ENCODE assay signal across 33 mouse cellular contexts in the genomic region with DNA sequence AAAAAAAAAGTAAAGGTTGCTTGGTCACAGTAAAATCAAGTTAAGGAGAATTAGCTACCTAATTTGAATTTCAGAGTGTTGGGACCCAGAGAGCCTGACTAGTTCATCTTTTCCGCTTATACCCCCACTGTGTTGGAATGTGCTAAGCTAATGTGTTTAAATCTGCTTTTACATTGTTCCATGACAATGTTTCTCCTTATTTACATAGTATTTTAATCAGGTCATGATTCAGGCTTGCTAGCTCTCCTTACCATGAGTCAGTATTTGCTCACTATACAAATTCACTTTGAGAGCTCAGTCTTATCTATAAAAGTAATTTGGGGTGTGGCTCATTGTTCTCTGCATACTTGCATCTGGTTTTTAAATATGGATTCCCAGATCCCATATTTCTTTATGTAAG. TPM values are rescaled to one million over a fixed set of nuclear protein-coding genes. Genes with fewer than 3 reads are reported as not detected.
DNase-seq lines count a peak whose midpoint lies in the region; ATAC-seq and TF ChIP-seq lines count a peak whose summit lies in the region.
"Had no signal": no experiment of that assay in that cellular context is flagged by ENCODE, and none has a peak within 500 bp of the region (broad histone marks: within the 10 kb centered on the region; RNA-seq: fewer than 3 reads in every experiment).

No protein-coding gene starts in this region.

- no peaks in the 10 kb centered on the region for H3K36me3 ChIP-seq in lung, embryonic 15.5 days
- no peaks in the 10 kb centered on the region for H3K36me3 ChIP-seq in stomach, embryonic 16.5 days (ENCODE audit: control insufficient read depth, insufficient read depth, low read length)
- H3K36me3 ChIP-seq: embryonic facial prominence, embryonic 13.5 days; G1E; heart, embryonic 12.5 days; hindbrain, embryonic 15.5 days; kidney, embryonic 15.5 days; liver, embryonic 12.5 days; midbrain, embryonic 13.5 days had no signal

- no peak overlapping the region for H3K9ac ChIP-seq in lung, embryonic 15.5 days
- H3K9ac ChIP-seq in stomach, embryonic 16.5 days (ENCODE audit: low read length) = no peak overlapping the region
- H3K9ac ChIP-seq: embryonic facial prominence, embryonic 13.5 days; heart, embryonic 12.5 days; hindbrain, embryonic 15.5 days; kidney, embryonic 15.5 days; liver, embryonic 12.5 days; midbrain, embryonic 13.5 days had no signal

- TF ChIP-seq POLR2A in embryonic fibroblast, embryonic 13.5 days (IDR thresholded peaks at IDR 0.05; ENCODE audit: low read depth, low read length) = no peak

- DNase-seq in lung, postnatal 25 days (ENCODE audit: low spot score) = no peak
- no peak for DNase-seq in urinary bladder, postnatal 10 days (ENCODE audit: low spot score)
- no peak for DNase-seq in layer of hippocampus, adult 9-11 months
- DNase-seq in embryo, embryonic 10.5 days (ENCODE audit: low spot score) = no peak
- DNase-seq: adrenal gland, adult 2 months; adrenal gland, postnatal 36 days; cerebellum, adult 2 months; cerebellum, postnatal 36 days; embryo, embryonic 11 days; gastrocnemius, adult 2 months; gastrocnemius, postnatal 36 days; heart, adult 2 months; kidney, adult 18-20 months; kidney, postnatal 25 days; left cerebral cortex, postnatal 4 days; lung, adult 2 months; right cerebral cortex, postnatal 14 days; thymus, postnatal 4 days had no signal

- H3K4me1 ChIP-seq in lung, embryonic 15.5 days = no peaks in the 10 kb centered on the region; the same call in 1 of the 2 replicates
- H3K4me1 ChIP-seq in embryonic fibroblast, embryonic 13.5 days (ENCODE audit: control insufficient read depth, insufficient read depth, low read length) = peaks cover 7% of the 10 kb centered on the region
- H3K4me1 ChIP-seq in stomach, embryonic 16.5 days (ENCODE audit: control insufficient read depth, insufficient read depth, low read length) = no peaks in the 10 kb centered on the region
- H3K4me1 ChIP-seq: heart, embryonic 12.5 days; hindbrain, embryonic 15.5 days; kidney, embryonic 15.5 days; liver, embryonic 12.5 days; midbrain, embryonic 13.5 days had no signal

- peak overlapping the region; percentile 24; the same call in 1 of the 2 replicates for H3K27ac ChIP-seq in lung, embryonic 15.5 days
- peak overlapping the region; percentile 93 for H3K27ac ChIP-seq in embryonic fibroblast, embryonic 13.5 days (ENCODE audit: insufficient read depth, low read length)
- no peak overlapping the region for H3K27ac ChIP-seq in stomach, embryonic 16.5 days (ENCODE audit: low read length)
- H3K27ac ChIP-seq: embryonic facial prominence, embryonic 13.5 days; gastrocnemius, adult 2 months; heart, adult 2 months; hindbrain, embryonic 15.5 days; kidney, embryonic 15.5 days; left cerebral cortex, adult 2 months; liver, embryonic 12.5 days; macrophage; midbrain, embryonic 13.5 days had no signal

- ATAC-seq in lung, embryonic 15.5 days (ENCODE audit: borderline replicate concordance, extremely low read depth, low FRiP score, low TSS enrichment) = no peak; the same call in 1 of the 2 replicates
- peak; percentile 31 for ATAC-seq in CD4-positive, CD25-positive, alpha-beta regulatory T cell, adult 4 months
- ATAC-seq in stomach, embryonic 16.5 days (ENCODE audit: insufficient read depth, low FRiP score) = peak; percentile 88
- ATAC-seq: forebrain, embryonic 16.5 days; liver, embryonic 12.5 days; midbrain, embryonic 13.5 days had no signal

- no peaks in the 10 kb centered on the region for H3K9me3 ChIP-seq in lung, embryonic 15.5 days
- no peaks in the 10 kb centered on the region for H3K9me3 ChIP-seq in stomach, embryonic 16.5 days (replicated peaks; ENCODE audit: control insufficient read depth, low read length)
- H3K9me3 ChIP-seq: embryonic facial prominence, embryonic 13.5 days; G1E; heart, embryonic 12.5 days; hindbrain, embryonic 15.5 days; kidney, embryonic 15.5 days; liver, embryonic 12.5 days; midbrain, embryonic 13.5 days had no signal

- no peak for TF ChIP-seq CTCF in embryonic fibroblast, embryonic 13.5 days (IDR thresholded peaks at IDR 0.05; ENCODE audit: borderline replicate concordance, insufficient read depth, low read length)

- WGBS in lung, embryonic 15.5 days = 63% methylated on average over 1 of the region's 1 CpGs
- 72% methylated on average over 1 of the region's 1 CpGs for WGBS in stomach, embryonic 16.5 days

- no peak overlapping the region for H3K4me2 ChIP-seq in lung, embryonic 15.5 days
- H3K4me2 ChIP-seq in stomach, embryonic 16.5 days (ENCODE audit: low read depth, low read length) = no peak overlapping the region
- H3K4me2 ChIP-seq: embryonic facial prominence, embryonic 13.5 days; heart, embryonic 12.5 days; hindbrain, embryonic 15.5 days; kidney, embryonic 15.5 days; liver, embryonic 12.5 days; midbrain, embryonic 13.5 days had no signal

- H3K4me3 ChIP-seq in lung, embryonic 15.5 days = no peak overlapping the region
- no peak overlapping the region for H3K4me3 ChIP-seq in embryonic fibroblast, embryonic 13.5 days (ENCODE audit: insufficient read depth, low read length)
- H3K4me3 ChIP-seq in stomach, embryonic 16.5 days (replicated peaks; ENCODE audit: low read length) = no peak overlapping the region
- H3K4me3 ChIP-seq: embryonic facial prominence, embryonic 13.5 days; erythroblast, embryonic 14.5 days; gastrocnemius, adult 2 months; heart, adult 2 months; heart, embryonic 12.5 days; hindbrain, embryonic 15.5 days; kidney, embryonic 15.5 days; left cerebral cortex, adult 2 months; liver, embryonic 12.5 days; midbrain, embryonic 13.5 days had no signal

- H3K27me3 ChIP-seq in lung, embryonic 15.5 days = no peaks in the 10 kb centered on the region
- H3K27me3 ChIP-seq in stomach, embryonic 16.5 days (ENCODE audit: control insufficient read depth, insufficient read depth, low read length) = no peaks in the 10 kb centered on the region
- H3K27me3 ChIP-seq: embryonic facial prominence, embryonic 13.5 days; heart, embryonic 12.5 days; hindbrain, embryonic 15.5 days; kidney, embryonic 15.5 days; liver, embryonic 12.5 days; midbrain, embryonic 13.5 days had no signal

RNA-seq across cellular contexts. Expression of a gene that starts 9.6 kb away (rescaled TPM):
- 19.7 and 21.9 TPM in 2 replicates for polyA plus RNA-seq in lung, embryonic 15.5 days (2015; fragmentation: Nextera tagmentation; extraction: Ambion mirVana)
- polyA plus RNA-seq in CD4-positive, CD25-positive, alpha-beta regulatory T cell, adult 4 months (2017; shearing (Covaris generic)) = 10 to 100 TPM; 18.0 to 22.0 TPM
- 20.5 and 20.7 TPM in 2 replicates for polyA plus RNA-seq in embryonic fibroblast, embryonic 13.5 days (2011; ENCODE audit: insufficient read length, low read depth, missing spikeins)
- polyA plus RNA-seq in stomach, embryonic 16.5 days (2015; fragmentation: Nextera tagmentation; extraction: Ambion mirVana) = 17.4 and 19.3 TPM in 2 replicates

RNA-seq across cellular contexts. Expression of a gene that starts 47.2 kb away (rescaled TPM):
- polyA plus RNA-seq in lung, embryonic 15.5 days (2015; fragmentation: Nextera tagmentation; extraction: Ambion mirVana) = 0.49 and 0.80 TPM in 2 replicates
- polyA plus RNA-seq in CD4-positive, CD25-positive, alpha-beta regulatory T cell, adult 4 months (2017; shearing (Covaris generic)) = 1 to 10 TPM; 4.2 to 6.0 TPM
- 26.6 and 38.4 TPM in 2 replicates for polyA plus RNA-seq in embryonic fibroblast, embryonic 13.5 days (2011; ENCODE audit: insufficient read length, low read depth, missing spikeins)
- polyA plus RNA-seq in stomach, embryonic 16.5 days (2015; fragmentation: Nextera tagmentation; extraction: Ambion mirVana) = 0.89 and 1.5 TPM in 2 replicates
